Mouse (Mus musculus): ENCODE measurements around the gene Tmem240.

- TF ChIP-seq CTCF (IDR thresholded peaks at IDR 0.05; ENCODE audit: low read depth, low read length) (no peak), POLR2A (IDR thresholded peaks at IDR 0.05; ENCODE audit: insufficient read depth, low read length) (no peak)
These were observed 55.5 kb downstream of the Tmem240 start, which contains the start of gene Ankrd65 for GRCm38 (mm10) chr4:155790021-155790489.

Measured in ES-Bruce4 (cell line).